Mouse (Mus musculus) gastrocnemius, adult 8-10 months (tissue): ENCODE measurements around the gene Fshr. TPM values are rescaled to one million over a fixed set of nuclear protein-coding genes. Genes with fewer than 3 reads are reported as not detected.

Experiments used
- DNase-seq, 2 experiments: peaks; one replicate each; pipeline ENCODE4 v3.0.0; 2022; ENCODE audit warnings: low spot score in 2 of 2
- total RNA-seq, 4 experiments: library from RNA; stranded (reverse); gene quantifications; 2 replicates each; pipeline ENCODE4 v1.2.4; 2022

The Fshr gene
- total RNA-seq, 4 experiments from 2014 or later, result not detected

- no peak for DNase-seq
Measured at GRCm38 (mm10) chr17:89034627-89035026, 165.8 kb downstream of the Fshr start.

- no peak for DNase-seq
Measured at GRCm38 (mm10) chr17:89032981-89033380, 167.5 kb downstream of the Fshr start.

DNA sequence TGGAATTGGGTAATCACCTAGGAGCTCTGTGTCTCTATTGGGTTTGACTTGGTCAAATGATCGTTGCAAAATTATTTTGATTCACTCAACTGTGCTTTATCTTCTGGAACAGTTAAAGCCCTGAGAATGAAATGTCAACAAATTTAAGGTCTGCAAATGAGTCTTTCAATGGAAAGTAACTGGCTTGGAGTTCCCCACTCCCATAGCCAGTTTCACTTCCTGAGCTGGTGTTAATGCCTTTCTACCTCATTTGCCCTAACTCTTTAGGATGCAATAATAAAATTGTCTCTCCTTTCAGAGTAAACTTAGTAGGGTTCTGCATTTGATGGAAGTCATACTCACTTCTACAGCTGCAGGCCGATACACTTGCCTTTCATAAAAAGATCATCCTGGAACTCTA is 181.0 kb downstream of the Fshr start:
- no peak for DNase-seq

- no peak for DNase-seq
Measured at GRCm38 (mm10) chr17:89017002-89017401, 183.5 kb downstream of the Fshr start.

DNA sequence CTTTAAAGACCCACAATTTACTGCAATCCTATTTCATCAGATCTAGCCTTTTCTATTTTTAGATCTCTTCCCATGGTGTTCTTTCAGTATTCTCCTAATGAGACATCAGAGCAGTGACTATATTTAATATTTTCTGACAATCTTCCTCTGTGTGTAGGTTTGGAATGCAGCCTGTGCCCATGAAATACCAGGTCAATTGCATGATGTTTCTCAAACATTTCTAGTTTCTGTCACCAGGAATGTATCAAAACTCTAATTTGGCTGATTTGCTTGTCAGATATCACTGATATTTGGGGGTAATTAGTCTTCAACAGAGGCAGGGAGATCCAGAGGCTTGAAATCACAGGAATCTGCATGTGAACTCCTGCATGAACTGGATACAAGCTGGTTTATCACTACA is 186.8 kb downstream of the Fshr start:
- DNase-seq, result no peak

- no peak for DNase-seq
Measured at GRCm38 (mm10) chr17:89009117-89009516, 191.4 kb downstream of the Fshr start.

GRCm38 (mm10) chr17:89008680-89009079 is 191.8 kb downstream of the Fshr start:
- DNase-seq, result no peak

DNA sequence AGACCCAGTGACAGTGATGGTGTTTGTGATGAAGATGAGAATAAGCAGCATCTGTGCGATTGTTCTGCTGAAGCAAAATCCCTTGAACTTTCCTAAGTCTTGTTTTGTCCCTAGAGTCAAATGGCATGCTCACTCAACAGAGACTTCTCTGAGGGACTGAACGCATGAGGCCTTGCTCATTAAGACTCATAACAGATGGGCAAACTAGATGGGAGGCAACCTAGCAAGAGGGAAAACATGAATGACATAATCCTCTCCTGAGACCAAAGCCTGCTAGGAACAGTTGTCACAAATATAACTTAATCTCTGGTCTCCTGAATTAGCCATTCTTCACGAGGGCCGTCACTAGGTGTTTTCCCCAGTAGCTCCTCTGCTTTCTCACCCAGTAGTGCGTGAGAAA is 194.5 kb downstream of the Fshr start:
- no peak for DNase-seq

DNA sequence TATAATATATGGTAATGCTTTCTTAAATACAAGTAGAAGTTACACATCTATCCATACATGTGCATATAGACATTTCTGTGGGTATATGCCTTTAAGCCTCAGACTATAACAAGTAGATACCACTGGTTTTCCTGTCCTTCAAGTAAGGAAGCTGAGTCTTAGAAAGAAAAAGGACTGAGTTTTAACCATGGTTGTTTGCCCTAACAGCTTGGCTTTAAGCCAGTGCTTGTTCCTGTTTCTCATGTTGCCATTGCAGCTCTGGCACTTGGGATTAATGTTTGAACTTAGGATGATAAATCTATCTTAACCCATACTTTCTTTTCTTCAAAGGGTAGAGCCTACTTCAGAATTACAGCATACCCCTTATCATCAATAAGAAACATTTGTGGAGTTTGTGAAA is 200.6 kb downstream of the Fshr start:
- no peak for DNase-seq

DNA sequence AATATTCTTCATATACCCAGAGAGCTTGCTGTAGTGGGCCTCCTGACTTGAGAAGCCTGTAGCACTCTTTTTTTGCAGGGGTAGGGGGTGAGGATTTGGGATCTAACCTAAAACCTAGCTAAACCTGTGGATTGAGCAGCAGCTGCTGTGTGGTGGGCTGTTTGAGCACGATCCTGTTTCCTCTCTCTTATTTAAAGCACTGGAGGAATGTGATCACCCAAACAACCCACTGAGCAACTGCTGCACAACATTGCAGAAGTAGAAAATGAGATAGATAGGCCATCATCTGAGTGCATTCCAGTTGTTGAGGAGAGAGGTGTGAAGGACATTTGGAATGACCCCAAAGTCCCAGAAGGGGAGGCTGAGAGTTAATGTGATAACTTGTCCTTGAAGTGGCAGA is 202.2 kb downstream of the Fshr start:
- DNase-seq, result no peak

- no peak for DNase-seq
Measured at GRCm38 (mm10) chr17:88991238-88991637, 209.2 kb downstream of the Fshr start.

DNA sequence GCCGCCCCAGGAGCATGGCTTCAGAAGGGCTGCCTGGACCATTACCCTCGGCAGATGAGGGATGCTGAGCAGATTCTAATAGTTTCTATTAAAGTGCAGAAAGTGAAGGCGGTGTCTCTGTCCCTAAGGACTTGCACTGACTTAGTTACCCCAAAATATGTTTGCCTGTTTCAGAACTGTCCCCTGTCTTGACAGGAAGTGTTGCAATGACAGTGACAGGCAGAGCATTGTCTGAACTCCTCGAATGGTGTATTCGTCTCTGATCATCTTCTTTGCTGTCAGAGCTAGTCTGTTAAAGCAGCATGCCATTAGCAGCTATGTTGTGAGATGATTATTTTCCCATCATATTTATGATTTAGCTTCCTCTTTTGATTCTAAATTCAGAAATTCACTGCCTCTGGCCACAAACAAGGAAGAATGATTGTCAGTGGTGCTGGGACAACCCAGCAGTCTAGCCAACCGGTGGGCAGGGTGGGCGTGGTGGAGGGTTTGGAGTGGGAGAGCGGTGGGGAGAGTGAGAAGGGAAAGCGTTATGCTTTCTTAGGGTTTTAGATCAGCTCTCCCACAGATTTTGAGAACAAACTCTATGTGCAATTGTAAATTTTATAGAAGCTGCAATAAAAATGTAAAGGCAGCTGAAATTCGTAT is 219.6 kb downstream of the Fshr start:
- DNase-seq, result no peak

DNA sequence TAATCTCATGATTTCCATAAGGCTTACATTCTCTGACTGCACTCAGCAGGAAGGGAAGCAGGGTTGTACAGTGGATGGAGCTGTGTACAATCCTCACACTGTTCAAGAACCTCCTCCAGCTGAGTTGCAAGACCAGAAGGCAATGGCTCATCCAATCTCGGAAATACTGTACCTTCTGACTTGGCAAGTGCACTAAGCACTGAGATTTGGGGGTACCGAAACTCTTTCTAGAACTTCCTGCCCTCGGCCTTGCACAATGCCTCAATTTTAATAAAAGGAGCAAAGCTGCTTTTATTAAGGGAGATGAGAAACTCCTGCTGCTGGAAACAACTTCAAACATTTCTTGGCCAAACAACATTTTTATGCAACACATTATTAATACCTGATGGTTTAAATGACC is 225.9 kb downstream of the Fshr start:
- DNase-seq, result no peak

DNA sequence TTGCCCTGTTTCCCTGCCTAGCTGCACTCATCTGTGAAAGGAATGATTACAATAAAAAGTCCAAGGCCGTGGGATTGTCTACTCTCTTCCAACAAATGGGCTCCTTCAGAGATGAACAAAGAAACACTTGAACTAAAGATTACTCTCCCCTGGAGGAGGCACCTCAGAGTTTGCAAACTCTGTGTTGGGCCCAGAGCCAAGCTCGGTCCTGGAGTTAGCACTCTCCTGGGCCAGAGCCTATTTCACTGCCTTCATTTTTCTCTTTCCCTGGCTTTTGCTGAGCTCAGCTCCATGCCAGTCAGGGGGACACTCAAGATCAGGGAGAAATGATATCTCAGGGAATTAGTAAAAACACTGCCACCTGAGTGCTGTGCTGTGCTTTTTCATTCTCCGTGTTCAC is 234.4 kb downstream of the Fshr start:
- no peak for DNase-seq

DNA sequence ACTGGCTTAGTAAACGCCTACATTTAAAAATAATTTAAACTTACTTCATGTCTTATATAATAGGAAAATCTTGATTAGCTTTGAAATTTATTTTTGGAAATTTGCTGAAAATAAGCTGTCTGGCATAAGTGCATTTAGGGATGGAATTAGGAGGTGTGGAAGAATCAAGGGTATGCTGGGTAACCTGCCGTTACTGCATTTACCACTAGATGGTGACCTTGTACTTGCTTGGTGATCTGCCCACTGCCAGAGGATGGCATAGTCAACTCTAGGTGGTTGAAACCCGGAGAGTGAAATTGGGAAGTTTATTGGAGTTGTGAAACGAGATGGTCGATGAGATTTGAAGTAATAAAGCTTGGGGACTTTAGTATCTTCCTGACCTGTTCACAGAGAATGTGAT is 246.5 kb downstream of the Fshr start:
- DNase-seq, result no peak

GRCm38 (mm10) chr17:88938153-88938681 is 262.3 kb downstream of the Fshr start:
- DNase-seq, result no peak

DNA sequence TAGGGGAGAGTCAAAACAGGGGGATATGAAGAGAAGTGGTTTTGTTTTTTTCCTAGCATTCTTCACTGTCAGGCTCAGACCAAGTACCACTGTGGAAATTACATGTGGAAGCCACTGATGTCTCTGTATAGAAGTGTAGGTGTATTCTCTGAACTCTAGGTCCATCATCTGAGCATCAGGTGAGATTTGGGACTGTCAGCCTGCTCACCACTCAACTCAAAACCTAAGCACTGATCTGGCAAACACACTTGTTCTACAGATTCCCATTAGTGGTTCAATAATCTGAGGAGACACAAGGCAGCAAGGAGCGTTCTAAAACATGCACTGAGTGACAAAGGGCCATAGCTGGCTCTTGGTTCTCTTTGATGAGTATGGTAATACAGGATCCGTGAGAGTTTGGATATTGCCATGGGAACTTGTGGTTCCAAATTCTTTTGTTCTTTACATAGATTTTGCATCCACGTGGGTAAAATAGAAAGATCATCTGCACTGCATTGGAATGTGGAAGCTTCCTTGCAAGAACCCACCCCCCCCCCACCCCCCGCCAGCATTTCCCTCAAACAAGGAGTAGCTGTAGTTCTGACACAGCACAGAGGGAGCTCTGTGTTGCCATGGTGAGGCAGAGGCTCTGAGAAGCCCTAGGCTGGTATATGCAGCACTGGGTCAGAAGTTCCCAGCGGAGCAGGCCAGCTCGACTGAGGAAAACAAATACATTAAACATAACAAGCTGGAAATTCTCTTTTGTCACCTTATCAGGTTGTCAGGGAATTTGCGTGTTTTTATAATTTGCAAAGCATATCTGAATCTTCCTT is 262.9 kb downstream of the Fshr start:
- DNase-seq, result no peak

DNA sequence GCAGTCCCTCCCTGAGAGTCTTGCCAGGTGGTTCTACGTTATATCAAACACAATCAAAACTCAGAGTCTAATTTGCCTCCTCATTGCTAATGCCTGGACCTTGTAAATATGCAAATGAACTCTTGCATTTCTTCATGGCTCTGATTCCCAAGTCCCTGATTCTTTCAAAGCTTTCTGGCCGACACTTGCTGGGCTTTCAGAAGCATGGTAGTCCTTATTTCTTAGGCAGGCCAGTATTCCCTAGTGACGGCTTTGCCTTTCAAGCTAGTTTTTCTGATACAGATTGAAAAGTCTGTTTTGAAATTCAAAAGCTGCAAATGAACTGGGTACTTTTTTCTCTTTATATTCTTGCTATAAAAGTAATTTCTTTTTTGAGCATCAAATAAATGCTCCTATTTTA is 263.5 kb downstream of the Fshr start:
- no peak for DNase-seq
